Mouse (Mus musculus) embryonic facial prominence, embryonic 11.5 days (tissue): ENCODE measurements around the gene Tm9sf4. TPM values are rescaled to one million over a fixed set of nuclear protein-coding genes. Genes with fewer than 3 reads are reported as not detected.

Experiments
- ATAC-seq: fragments of 200-750 bp; cut with Nextera tagmentation; replicated peaks from 2 replicates; pipeline ENCODE4 v1.8.0; 2017; ENCODE audit warnings: low read depth; ENCODE audit not compliant: insufficient number of reproducible peaks, low FRiP score, low TSS enrichment
- DNase-seq: peaks from one replicate; pipeline ENCODE4 v3.0.0-alpha.2; 2015; ENCODE audit warnings: low spot score
- H3K27ac ChIP-seq: fragments of 300-500 bp; sonication (generic); replicated peaks from 2 replicates; pipeline ENCODE4 v1.5.1; 2014; ENCODE audit warnings: mild to moderate bottlenecking, low read depth, low read length, control low read depth
- H3K27me3 ChIP-seq: fragments of 300-500 bp; sonication (generic); 2 replicates; pipeline ENCODE4 v1.6.1; 2014; ENCODE audit warnings: mild to moderate bottlenecking, low read length, moderate library complexity, mixed read lengths; ENCODE audit not compliant: control insufficient read depth, insufficient read depth
- H3K36me3 ChIP-seq: fragments of 300-500 bp; sonication (generic); replicated peaks from 2 replicates; pipeline ENCODE4 v1.6.1; 2014; ENCODE audit warnings: low read depth, mild to moderate bottlenecking, low read length, moderate library complexity, mixed read lengths; ENCODE audit not compliant: control insufficient read depth, insufficient read depth
- H3K4me1 ChIP-seq: fragments of 300-500 bp; sonication (generic); 2 replicates; pipeline ENCODE4 v1.6.1; 2014; ENCODE audit warnings: low read length, mixed read lengths; ENCODE audit not compliant: control insufficient read depth, insufficient read depth
- H3K4me2 ChIP-seq: fragments of 300-500 bp; sonication (generic); 2 replicates; pipeline ENCODE4 v1.6.1; 2014; ENCODE audit warnings: low read depth, mild to moderate bottlenecking, control low read depth, low read length, moderate library complexity
- H3K4me3 ChIP-seq: fragments of 300-500 bp; sonication (generic); 2 replicates; pipeline ENCODE4 v1.5.1; 2014; ENCODE audit warnings: low read depth, low read length, control low read depth
- H3K9ac ChIP-seq: fragments of 300-500 bp; sonication (generic); replicated peaks from 2 replicates; pipeline ENCODE4 v1.6.1; 2014; ENCODE audit warnings: mild to moderate bottlenecking, control low read depth, low read length
- H3K9me3 ChIP-seq: fragments of 300-500 bp; sonication (generic); replicated peaks from 2 replicates; pipeline ENCODE4 v1.6.1; 2016; ENCODE audit warnings: mild to moderate bottlenecking, low read length, inconsistent platforms, mixed read lengths; ENCODE audit not compliant: control insufficient read depth
- WGBS: fragments of 180-500 bp; shearing (Covaris S2); extraction: QIAGEN DNeasy Blood & Tissue Kit; methylation state at CpG from one replicate; pipeline ENCODE4 v1.1.7; 2014; 5-methylcytosine and 5-hydroxymethylcytosine counted together
- polyA plus RNA-seq: library from polyadenylated mRNA; unstranded; fragments of >200 nt; fragmentation: Nextera tagmentation; extraction: Ambion mirVana; gene quantifications from 2 replicates; pipeline ENCODE4 v1.2.1, GENCODE M21; 2014

The Tm9sf4 gene
- polyA plus RNA-seq, 1 experiment from 2014 or later, result 84.0 TPM

DNA sequence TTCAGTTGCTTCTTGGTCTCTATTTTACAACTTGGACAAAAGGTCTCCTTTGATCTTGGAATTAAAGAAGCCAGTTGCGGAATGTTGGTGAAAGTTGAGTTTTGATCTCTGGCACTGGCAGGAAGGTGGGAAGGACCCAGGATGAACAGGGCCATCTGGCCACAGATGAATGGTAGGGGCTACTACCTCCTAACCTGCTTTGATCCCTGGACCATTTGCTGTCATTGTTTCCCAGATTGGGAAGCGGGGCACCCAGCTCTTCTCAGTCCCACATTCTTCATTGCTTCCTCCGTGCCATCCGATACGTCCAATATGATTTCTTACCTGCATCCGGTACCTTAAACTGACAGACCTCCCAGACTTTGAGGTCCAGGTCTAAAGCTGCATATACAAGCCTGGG lies 6.0 kb downstream of the Tm9sf4 start:
- no peak overlapping the region for H3K4me2 ChIP-seq
- no peak overlapping the region for H3K9ac ChIP-seq
- ATAC-seq (no peak), DNase-seq (no peak)
- 68% methylated on average over 6 of the region's 6 CpGs for WGBS
- no peaks in the 10 kb centered on the region for H3K36me3 ChIP-seq
- no peaks in the 10 kb centered on the region; the same call in 1 of the 2 replicates for H3K4me1 ChIP-seq
- no peak overlapping the region for H3K27ac ChIP-seq
- H3K9me3 ChIP-seq, result no peaks in the 10 kb centered on the region
- no peak overlapping the region for H3K4me3 ChIP-seq
- no peaks in the 10 kb centered on the region for H3K27me3 ChIP-seq

DNA sequence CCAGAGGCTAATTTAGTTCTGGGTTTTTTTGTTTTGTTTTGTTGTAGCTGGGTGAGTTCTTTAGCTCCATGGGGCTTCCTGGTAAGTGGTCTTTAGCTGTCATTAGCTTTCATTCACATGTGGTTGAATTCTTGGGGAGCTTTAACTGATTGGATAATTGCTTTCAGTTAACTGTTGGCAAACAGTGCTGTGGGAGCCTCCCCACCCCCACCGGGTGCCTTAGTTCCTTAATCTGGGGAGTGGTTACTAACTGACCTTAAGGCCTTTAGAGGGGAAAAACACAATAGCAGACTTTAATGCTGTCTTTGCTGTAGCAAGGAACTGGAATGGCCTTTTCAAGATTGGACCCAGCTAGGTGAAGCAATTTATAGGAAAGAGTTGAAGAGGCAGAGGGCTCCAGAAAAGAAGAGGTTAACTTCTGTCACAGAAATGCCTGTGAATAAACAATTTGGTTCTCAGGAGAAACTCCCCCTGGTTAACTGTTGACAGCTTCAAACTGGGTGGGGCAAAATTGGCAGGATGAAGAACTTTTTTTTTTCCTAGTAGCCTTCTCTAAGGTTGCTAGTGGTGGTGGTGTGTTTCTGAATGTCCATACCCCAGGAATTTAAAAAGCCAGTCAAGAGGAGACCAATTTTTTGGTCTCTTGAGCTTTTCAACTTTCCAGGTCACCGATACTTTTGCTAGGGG lies 7.2 kb downstream of the Tm9sf4 start:
- Histone ChIP-seq H3K4me1 (no peaks in the 10 kb centered on the region; the same call in 1 of the 2 replicates), H3K27me3 (no peaks in the 10 kb centered on the region), H3K9ac (no peak overlapping the region), H3K9me3 (no peaks in the 10 kb centered on the region), H3K4me2 (no peak overlapping the region), H3K4me3 (no peak overlapping the region), H3K27ac (no peak overlapping the region), H3K36me3 (no peaks in the 10 kb centered on the region)
- DNase-seq (peak; percentile 24), ATAC-seq (no peak)
- WGBS, result 22% methylated on average over 2 of the region's 2 CpGs

DNA sequence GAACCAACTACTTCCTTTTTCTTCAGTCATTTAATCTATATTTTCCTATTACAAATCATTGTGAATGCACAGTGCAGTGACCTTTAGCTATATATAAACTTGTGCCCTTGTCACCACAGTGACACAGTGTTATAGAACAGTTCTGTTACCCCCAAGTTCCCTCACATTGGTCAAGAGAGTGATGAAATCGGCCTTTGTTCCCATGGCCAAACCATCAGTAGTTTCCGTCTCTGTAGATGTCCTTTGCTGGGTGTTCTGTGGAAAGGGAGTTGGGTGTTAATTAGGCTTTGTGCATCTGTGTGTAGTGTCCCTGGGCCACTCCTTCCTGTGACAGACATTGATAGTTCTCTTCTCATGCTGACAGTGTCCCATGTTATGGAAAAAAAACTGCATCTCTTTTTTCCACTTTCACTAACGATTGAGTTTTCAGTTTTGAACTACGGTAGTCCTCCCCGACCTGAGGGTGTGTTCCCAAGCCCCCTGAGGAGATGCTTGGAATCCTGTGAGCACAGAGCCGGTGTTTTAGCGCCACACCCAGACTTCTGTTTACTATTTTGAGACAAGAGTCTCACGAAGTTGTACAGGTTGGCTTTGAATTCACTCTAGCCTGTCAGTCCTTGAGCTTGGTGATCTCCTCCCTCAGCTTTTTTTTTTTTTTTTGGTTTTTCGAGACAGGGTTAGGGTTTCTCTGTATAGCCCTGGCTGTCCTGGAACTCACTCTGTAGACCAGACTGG lies 9.6 kb downstream of the Tm9sf4 start:
- Histone ChIP-seq H3K27ac (no peak overlapping the region), H3K36me3 (no peaks in the 10 kb centered on the region), H3K4me2 (no peak overlapping the region), H3K9me3 (no peaks in the 10 kb centered on the region), H3K27me3 (no peaks in the 10 kb centered on the region), H3K9ac (no peak overlapping the region), H3K4me1 (no peaks in the 10 kb centered on the region; the same call in 1 of the 2 replicates), H3K4me3 (no peak overlapping the region)
- ATAC-seq (no peak), DNase-seq (no peak)
- 81% methylated on average over 9 of the region's 9 CpGs for WGBS

DNA sequence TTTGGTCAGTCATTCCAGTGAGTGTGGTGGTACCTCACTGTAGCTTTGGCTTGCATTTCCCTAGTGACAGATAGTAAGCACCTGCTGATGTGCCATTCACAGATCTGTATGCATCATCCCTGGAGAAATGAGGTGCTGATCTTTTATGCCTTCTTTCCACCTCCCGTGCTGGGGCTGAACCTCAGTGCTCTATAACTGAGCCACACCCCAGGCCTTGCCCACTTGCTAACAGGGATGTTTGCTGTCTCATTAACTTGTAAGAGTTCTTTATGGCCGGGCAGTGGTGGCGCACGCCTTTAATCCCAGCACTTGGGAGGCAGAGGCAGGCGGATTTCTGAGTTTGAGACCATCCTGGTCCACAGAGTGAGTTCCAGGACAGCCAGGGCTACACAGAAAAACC lies 10.9 kb downstream of the Tm9sf4 start:
- H3K9me3 ChIP-seq, result no peaks in the 10 kb centered on the region
- ATAC-seq, result no peak
- no peaks in the 10 kb centered on the region; the same call in 1 of the 2 replicates for H3K4me1 ChIP-seq
- no peaks in the 10 kb centered on the region for H3K36me3 ChIP-seq
- DNase-seq, result no peak
- H3K4me3 ChIP-seq, result no peak overlapping the region
- H3K4me2 ChIP-seq, result no peak overlapping the region
- no peak overlapping the region for H3K27ac ChIP-seq
- WGBS, result 90% methylated on average over 5 of the region's 5 CpGs
- no peaks in the 10 kb centered on the region for H3K27me3 ChIP-seq
- H3K9ac ChIP-seq, result no peak overlapping the region

DNA sequence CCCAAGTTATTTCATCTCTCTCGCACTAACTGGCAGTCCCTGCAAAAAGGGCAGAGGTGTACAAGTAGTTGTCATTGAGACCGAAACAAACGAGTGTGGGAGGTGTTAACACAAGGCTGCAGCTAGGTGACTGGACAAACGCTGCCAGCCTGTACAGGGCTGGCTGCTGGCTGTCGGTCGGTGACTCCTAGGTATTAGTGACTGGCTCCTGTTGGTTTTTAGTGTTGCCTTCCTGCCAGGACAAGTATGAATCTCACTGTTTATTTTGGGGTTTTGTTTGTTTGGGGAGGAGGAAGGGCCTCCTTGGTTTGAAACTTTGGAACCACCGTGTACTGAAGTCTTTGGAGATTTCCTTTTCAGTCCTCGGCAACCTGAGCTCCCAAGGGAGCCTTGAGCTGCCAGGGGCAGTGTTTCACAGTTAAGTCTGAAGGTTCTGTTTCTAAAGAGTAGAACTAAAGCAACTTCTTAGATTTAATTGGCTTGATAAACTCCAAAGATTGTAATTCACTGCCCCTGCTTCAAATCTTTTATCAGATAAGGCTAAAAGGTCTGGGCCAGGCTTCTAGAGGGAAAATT lies 15.0 kb downstream of the Tm9sf4 start:
- no peak overlapping the region for H3K4me2 ChIP-seq
- 62% methylated on average over 8 of the region's 8 CpGs for WGBS
- H3K4me3 ChIP-seq, result no peak overlapping the region
- no peak overlapping the region for H3K27ac ChIP-seq
- no peaks in the 10 kb centered on the region for H3K27me3 ChIP-seq
- no peak overlapping the region for H3K9ac ChIP-seq
- no peaks in the 10 kb centered on the region for H3K9me3 ChIP-seq
- ATAC-seq, result no peak
- DNase-seq, result no peak
- no peaks in the 10 kb centered on the region for H3K4me1 ChIP-seq
- H3K36me3 ChIP-seq, result no peaks in the 10 kb centered on the region

DNA sequence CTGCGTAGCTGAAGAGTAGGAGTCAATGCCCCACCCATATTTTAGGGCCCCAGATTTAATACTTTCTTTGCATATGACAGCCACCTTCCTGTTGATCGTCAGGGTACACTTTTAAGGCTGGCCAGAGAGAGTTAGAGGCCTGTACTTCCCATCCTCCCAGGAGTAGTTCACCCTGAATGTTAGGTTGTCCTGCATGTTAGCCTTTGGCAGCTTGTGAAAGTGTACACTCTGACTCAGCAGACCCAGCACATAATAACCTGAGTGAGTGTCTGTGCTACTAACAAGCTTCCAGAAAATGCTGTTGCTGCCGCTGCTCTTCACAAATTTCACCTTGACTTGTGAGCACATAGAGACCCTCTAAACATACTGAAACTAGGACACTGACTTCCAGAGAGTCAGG lies 16.1 kb downstream of the Tm9sf4 start:
- no peak for ATAC-seq
- Histone ChIP-seq H3K4me2 (no peak overlapping the region), H3K4me1 (no peaks in the 10 kb centered on the region), H3K9ac (no peak overlapping the region), H3K27me3 (no peaks in the 10 kb centered on the region), H3K4me3 (no peak overlapping the region), H3K27ac (no peak overlapping the region), H3K9me3 (no peaks in the 10 kb centered on the region), H3K36me3 (no peaks in the 10 kb centered on the region)
- WGBS, result 84% methylated on average over 3 of the region's 3 CpGs
- DNase-seq, result no peak

DNA sequence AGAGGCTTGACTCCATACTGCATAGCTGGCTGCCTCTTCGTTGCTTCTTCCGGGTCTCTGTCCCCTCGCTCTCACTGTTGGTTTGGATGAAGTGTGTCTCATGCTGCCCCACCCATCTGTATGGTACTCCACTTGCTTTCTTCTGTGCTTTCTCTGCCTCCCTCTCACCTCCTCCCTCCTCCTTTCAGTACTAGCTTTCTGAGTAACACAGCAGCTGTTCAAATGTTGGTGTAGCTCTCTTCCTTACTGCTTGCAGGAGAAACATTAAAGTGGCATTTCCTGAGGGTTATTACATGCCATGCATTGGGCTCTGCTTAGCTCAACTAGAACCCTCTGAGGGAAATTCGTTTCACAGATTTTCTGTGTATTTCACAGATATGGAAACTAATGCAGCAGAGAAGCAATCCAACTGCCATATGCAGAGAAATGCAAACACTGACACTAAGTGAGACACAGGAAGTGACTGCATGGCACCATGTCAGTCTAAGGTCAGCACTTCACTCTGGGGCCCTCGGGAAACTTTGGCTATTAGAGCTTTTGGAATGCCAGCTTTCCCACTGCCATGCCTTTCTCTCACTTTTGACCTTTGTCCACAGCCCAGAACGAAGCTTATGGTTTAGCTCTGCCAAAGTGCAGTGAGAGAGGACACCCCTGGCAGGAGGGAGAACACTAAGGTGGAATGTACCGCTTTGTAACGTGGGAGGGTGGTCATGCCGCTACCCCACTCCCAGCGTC lies 18.2 kb downstream of the Tm9sf4 start:
- no peaks in the 10 kb centered on the region for H3K27me3 ChIP-seq
- no peak overlapping the region for H3K4me2 ChIP-seq
- no peaks in the 10 kb centered on the region for H3K9me3 ChIP-seq
- no peak overlapping the region for H3K27ac ChIP-seq
- DNase-seq (no peak), ATAC-seq (no peak)
- no peak overlapping the region for H3K9ac ChIP-seq
- WGBS, result 79% methylated on average over 10 of the region's 10 CpGs
- H3K4me1 ChIP-seq, result no peaks in the 10 kb centered on the region
- H3K4me3 ChIP-seq, result no peak overlapping the region
- H3K36me3 ChIP-seq, result no peaks in the 10 kb centered on the region; the same call in 1 of the 2 replicates
